Comparison of ENCODE assay signal across 21 mouse cellular contexts in genomic region chr12:59890973-59891372, GRCm38 (mm10).
"Had no signal": no experiment of that assay in that cellular context is flagged by ENCODE, and none has a peak within 500 bp of the region (broad histone marks: within the 10 kb centered on the region; RNA-seq: fewer than 3 reads in every experiment).

No protein-coding gene starts in this region.

- H3K4me1 ChIP-seq: limb, embryonic 12.5 days; limb, embryonic 15.5 days; neural tube, embryonic 12.5 days; neural tube, embryonic 15.5 days had no signal

- H3K4me2 ChIP-seq: limb, embryonic 12.5 days; limb, embryonic 15.5 days; liver, embryonic 11.5 days; lung, embryonic 14.5 days; neural tube, embryonic 12.5 days; neural tube, embryonic 15.5 days had no signal

- H3K27ac ChIP-seq: limb, embryonic 12.5 days; limb, embryonic 15.5 days; liver, embryonic 14.5 days; macrophage; neural tube, embryonic 12.5 days; neural tube, embryonic 15.5 days; stomach, postnatal 0 days had no signal

- H3K4me3 ChIP-seq: limb, embryonic 12.5 days; limb, embryonic 15.5 days; neural tube, embryonic 12.5 days; neural tube, embryonic 15.5 days had no signal

- ATAC-seq: liver, postnatal 0 days; lung, postnatal 0 days had no signal

- H3K36me3 ChIP-seq: limb, embryonic 12.5 days; limb, embryonic 15.5 days; neural tube, embryonic 12.5 days; neural tube, embryonic 15.5 days had no signal

- H3K27me3 ChIP-seq: limb, embryonic 12.5 days; limb, embryonic 15.5 days; neural tube, embryonic 12.5 days; neural tube, embryonic 15.5 days had no signal

- H3K9me3 ChIP-seq: limb, embryonic 12.5 days; limb, embryonic 15.5 days; neural tube, embryonic 12.5 days; neural tube, embryonic 15.5 days had no signal

- DNase-seq: kidney, adult 9 months; kidney, postnatal 14 days; kidney, postnatal 4 days; left cerebral cortex, postnatal 4 days; liver, postnatal 0 days; lung, embryonic 14.5 days; right cerebral cortex, adult 18-20 months; right cerebral cortex, postnatal 14 days; right cerebral cortex, postnatal 4 days; thymus, adult 2 months; thymus, postnatal 14 days; thymus, postnatal 4 days had no signal

- H3K9ac ChIP-seq: limb, embryonic 12.5 days; limb, embryonic 15.5 days; liver, embryonic 14.5 days; liver, postnatal 0 days; lung, embryonic 14.5 days; neural tube, embryonic 12.5 days; neural tube, embryonic 15.5 days had no signal
